Mouse (Mus musculus) spleen, postnatal 4 days (tissue): ENCODE data around the gene Dhx16.

Experiments used
- DNase-seq, 2 experiments: peaks; one replicate each; pipeline ENCODE4 v3.0.0; 2022; ENCODE audit warnings: low spot score in 2 of 2

The Dhx16 gene

DNA sequence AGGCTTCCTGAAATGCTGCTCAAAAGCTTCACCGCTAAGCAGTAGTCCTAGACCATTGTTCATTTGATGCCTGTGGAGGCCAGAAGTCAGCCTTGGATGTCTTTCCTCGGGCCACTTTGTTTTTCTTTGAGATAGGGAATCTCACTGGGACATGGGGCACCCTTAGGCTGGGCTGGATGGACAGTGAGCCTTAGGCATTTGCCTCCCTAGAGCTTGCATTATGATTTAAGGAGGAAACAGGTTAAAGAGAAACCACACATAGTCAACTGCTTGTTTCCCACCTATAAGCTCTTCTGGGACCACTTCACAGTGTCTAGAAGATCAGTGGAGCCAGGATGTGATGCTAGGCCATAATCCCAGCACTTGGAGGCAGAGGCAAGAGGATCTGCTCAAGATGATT is 19.8 kb upstream of the Dhx16 start:
- DNase-seq: no peak

DNA sequence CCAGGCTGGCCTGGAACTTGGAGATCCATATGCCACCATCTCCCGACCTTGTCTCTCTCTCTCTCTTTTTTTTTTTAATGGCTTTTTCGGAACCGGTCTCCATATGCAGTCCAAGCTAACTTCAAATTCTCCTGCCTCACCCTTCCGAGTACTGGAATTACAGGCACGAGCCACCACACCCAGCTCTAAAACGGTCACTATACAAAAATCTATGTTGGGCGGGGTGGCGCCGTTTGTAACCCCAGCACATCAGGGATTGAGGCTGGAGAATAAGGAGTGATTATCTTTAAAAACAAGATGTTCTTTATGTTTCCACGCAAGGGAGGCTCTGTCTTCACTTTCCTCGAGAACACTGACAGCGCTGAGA is 18.8 kb upstream of the Dhx16 start:
- no peak for DNase-seq

GRCm38 (mm10) chr17:35861198-35861857 is 18.3 kb upstream of the Dhx16 start, which contains the start of gene Nrm:
Gene Nrm (plus strand): TSS chr17:35861318.
- DNase-seq: peak; percentile 86 to 93

DNA sequence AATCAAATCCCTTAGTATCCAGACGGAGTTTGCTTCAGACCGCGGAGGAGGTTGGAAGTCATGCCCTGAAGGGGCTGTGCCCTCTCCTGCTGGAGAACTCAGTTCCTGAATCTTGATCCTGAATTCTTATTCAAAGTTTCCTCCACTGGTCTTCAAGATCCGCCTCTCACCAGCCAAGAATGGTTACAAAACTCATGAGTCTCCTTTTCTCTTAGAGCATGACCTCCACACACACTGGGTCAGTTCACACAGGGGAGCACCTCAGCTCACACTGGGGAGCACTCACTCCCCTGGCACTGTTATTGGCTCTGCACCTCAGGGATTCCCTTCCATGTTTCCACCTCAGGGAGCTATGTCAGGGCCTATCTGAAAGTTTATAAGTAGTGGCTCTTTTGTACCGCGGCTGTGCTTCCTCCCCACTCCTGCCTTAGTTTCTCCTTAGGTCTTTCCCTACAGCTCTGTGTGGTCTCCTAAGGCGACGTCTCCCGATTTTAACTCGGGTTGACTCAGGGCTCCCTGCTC is 14.7 kb upstream of the Dhx16 start:
- DNase-seq: no peak

DNA sequence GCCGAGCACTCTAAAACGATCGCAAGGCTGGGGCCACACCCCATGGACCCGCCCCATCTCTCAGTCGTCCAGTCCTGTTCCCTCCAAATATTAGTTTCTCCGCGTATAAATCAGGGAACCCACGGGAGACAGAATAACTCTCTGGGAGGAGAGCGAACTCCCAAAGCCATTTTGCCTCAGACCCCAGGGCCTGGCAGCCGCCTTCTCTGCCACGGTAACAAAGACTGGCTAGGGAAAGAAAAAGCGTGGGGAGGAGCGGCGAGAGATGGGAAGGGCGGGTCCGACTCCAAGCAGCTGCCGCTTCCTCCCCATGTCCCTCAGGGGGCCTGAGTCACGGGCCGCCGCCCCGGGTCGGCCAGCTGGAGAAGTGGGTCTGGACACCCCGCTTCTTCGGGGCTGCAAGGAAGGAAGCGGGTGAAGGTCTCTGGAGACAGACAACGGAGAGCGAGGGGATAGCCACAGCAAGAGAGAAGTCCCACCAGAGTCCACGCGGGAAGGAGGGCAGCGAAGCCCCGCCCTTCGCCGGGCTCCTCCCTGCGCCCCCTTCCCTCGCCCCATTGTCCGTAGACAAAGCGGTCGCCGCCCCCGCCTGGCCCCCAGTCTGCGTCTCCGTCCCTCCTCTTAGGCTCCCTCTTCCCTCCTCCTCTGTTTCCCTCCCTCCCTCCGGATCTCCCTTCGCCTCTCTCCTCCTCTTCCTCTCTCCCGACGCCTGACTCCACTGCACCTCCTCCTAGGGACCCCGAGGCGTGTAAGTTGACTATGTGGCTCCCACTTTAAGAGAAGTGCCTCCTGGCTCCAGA is 13.9 kb upstream of the Dhx16 start, which contains the start of gene Ppp1r18:
Ppp1r18 (plus strand) TSS at position 113 of the 800 bp plus-strand sequence.
- peak; percentile 66 to 83 for DNase-seq

DNA sequence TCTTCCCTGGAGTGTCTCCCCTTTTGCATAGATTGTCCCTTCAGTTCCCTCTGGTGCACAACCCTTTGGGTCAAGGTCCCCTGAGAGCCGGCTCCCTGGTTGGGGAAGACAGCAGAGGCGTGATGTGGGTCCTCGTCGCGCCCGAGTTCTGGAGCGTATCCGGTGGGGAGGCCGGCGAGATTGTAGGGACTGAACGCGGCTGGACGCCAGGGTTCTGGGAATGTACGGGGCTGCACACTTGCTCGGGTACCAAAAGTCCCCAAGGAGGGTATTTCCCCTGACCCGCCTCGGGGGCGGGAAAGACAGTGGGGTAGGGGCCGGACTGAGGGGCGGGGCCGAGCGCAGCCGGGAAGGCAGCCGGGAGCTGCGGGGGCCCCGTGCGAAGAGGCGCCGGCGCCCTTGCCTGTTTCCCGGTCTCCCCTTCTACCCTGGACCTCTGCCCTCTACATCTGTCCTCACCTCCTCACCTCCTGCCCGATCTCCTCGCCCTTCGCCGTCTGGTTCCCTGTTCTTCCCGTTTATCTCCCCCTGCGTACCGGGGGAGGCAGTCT is 13.3 kb upstream of the Dhx16 start:
- DNase-seq: peak; percentile 57 to 78

GRCm38 (mm10) chr17:35866911-35867890 is 12.4 kb upstream of the Dhx16 start:
- peak; percentile 71 to 80 for DNase-seq

DNA sequence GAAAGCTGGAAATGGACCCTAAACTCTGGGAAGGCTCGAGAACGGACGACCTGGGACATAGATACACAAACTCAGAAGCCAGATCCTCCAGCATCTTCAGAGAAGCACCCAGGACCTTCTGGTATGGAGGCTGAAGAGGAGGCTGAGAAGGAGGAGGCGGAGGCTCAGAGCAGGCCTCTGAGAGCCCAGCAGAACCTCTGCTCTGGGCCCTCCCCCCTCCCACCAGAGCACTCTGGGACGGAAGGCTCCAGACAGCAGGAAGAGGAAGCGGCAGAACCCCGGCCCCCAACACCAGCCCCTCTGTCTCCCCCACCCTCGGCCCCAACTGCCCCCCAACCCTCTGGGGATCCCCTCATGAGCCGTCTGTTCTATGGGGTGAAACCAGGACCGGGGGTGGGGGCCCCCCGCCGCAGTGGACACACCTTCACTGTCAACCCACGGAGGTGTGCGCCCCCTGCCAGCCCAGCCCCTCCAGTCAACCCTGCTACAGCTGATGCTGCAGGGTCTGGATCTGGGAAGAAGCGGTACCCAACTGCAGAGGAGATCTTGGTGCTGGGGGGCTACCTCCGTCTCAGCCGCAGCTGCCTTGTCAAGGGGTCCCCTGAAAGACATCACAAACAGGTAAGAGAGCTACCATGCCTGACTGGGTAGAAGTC is 11.3 kb upstream of the Dhx16 start:
- DNase-seq: peak; percentile 49 to 73

GRCm38 (mm10) chr17:35868961-35869345 is 10.7 kb upstream of the Dhx16 start:
- DNase-seq: no peak

DNA sequence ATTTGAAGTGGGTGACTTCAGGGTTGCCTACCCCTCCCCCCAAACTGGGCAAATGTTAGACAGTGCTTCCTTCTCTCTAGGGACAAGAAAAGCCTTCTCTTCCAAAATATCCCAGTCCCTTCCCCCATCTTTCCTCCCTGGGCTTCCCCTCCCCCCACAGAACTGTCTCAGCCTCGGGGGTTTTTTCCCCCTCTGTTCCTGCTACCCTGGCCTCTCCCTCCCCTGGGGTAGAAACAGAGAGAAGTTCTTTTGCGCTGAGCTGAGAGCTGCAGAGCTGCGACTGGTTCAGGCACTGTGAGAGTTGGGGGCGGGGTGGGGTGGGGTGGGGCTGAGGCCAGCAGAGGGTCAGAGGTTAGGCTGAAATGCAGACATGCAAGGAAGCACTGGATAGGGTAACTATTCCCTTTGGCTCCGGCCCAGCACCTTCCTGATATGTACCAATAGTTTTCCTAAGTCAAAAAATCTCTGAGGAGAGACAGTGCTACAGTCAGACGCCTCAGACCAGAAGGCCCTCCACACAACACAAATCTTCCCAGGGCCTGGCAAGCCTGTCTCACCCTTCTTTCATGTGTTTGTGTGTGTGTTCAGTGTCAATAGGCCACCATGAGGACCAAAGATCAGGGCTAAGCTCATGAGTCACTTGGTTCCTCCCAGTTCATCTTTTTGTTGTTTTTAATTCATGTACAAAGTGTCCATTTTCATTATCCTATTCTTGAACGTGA is 10.1 kb upstream of the Dhx16 start:
- DNase-seq: peak; percentile 39 to 64

DNA sequence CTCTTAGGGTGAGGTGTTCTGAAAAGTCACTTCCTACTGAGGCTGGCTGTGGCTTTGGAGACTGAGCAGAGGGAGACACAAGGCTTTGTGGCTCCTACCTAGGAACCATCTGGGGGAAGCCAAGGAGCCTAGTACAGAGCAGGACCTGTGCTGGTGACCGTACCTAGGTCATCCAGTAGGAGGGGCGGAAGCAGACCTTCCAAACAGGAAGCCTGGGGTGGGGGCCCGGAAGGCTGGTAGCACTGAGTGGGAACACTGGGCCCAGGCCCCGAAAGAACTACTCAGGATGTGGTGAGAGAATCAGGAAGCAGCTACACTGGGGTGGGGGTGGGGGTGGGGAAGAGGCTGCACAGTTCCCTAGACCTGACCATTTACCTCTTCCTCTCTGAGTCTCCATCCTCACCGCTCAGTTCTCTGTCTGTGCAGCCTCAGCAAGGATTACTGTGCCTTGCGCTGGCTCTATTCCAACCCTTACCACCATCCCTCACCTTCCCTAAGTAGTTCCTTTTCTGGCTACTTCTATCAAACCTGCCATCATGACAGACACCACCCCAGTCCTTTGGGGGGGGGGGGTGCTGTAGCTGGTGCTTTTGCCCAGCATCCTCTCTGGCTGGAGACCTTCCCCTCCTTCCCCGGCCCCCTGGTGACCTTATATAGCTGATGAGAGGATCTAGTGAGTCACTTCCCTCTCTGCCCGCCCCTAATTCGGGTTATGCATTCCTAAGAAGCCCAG is 9.3 kb upstream of the Dhx16 start:
- peak; percentile 74 to 83 for DNase-seq

DNA sequence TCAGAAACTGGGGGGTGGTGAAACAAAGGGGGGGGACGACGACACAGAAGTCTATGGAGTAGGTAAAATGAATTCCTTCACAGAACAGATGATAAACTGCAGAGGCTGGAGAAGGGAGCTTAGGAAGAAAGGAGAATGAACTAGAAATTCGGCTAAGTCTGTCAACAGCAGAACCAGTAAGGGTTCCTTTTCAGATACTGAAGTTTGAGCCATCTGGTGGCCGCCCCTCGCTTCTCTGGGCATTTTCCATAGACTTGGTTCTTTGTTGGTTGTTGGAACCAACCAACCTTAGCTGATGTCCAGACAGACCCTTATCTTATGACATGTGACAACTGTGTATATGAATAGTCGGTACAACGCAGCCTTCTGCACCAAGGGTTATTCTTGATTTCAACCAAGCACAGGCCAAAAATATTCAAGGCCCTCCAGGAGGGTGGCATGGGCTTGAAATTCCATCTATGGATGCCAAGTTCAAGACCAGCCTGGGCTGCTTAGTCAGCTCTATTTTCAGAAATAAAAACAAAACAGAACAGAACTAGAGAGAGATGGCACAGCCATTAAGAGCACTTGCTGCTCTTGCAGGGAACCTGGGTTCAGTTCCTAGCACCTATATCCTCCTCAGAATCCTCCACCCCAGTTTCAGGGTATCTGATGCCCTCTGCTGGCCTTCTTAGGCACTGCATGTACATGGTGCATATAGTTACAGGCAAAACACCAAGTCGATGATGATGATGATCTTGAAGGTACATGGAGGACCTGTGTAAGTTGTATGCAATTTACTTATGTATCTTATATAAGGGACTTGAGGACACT is 8.5 kb upstream of the Dhx16 start:
- DNase-seq: peak; percentile 64 to 85

DNA sequence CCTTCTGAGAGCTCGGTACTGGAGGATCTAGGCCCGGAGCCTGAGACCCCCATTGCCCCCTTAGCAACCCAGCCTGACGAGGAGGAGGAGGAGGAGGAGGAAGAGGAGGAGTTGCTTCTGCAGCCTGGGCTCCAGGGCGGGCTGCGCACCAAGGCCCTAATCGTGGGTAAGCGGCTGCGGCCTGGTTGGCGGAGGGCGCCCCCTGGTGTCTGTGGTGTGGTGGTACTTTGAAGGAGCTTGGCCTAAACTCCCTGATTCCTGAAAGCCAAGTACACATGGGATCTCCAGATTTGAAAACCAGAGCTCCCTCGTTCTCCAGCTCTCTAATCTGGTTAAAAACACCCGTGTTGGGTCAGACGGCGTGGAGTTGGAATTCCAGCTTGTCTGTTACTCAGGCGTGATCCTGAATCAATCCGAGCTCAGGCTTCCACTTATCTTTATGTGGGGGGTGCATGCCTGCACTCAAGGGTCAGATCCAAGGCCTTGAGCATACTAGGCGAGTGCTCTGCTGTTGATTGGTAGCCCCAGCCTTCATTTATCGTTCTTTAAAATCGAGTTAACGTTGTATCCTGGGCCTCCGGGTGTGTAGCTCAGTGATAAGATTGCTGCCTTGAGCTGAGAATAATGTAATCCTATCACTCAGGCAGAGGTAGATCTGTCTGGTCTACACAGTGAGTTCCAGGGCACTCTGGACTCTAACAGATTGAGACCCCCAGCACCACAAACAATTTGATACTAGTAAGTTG is 5.7 kb upstream of the Dhx16 start:
- peak; percentile 90 to 98 for DNase-seq

DNA sequence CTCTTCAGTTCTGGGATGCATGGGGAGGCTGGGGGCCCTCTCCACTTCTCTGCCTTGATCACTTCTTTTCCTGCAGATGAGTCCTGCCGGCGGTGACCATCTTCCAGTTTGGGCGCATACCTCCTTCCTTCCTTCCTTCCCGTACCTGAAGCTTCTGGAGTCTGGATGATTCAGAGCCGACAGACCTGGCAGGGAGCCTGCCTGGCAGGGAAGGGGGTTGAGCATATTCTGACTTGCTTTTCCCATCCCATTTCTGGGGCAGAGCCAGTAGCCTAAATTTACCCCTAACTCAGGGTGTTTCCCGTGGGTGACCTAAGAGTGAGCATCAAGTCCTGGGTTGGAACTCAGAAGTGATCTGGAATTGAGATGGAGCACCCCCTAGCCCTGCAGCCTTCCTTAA is 4.9 kb upstream of the Dhx16 start:
- no peak for DNase-seq

GRCm38 (mm10) chr17:35882924-35883323 is 3.3 kb downstream of the Dhx16 start:
- DNase-seq: no peak

- no peak for DNase-seq
These were observed 4.2 kb downstream of the Dhx16 start for GRCm38 (mm10) chr17:35883777-35884176.

DNA sequence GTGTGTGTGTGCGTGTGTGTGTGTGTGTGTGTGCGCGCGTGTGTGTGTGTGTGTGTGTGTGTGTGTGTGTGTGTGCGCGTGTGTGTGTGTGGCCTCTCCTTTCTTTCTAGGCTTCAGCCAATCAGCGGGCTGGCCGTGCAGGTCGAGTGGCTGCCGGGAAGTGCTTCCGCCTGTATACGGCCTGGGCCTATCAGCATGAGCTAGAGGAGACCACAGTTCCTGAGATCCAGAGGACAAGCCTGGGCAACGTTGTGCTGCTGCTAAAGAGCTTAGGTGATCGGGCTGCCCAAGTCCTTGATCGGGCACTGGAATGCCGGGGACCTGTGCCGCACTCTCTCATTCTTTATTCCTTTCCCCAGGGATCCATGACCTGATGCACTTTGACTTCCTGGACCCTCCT is 8.1 kb downstream of the Dhx16 start:
- no peak for DNase-seq
